In genomic region chr6:140924319-140924981, GRCm38 (mm10) we compare ENCODE assay signal across 9 mouse cellular contexts.
DNase-seq lines count a peak whose midpoint lies in the region; ATAC-seq and TF ChIP-seq lines count a peak whose summit lies in the region.
"Had no signal": no experiment of that assay in that cellular context is flagged by ENCODE, and none has a peak within 500 bp of the region (broad histone marks: within the 10 kb centered on the region; RNA-seq: fewer than 3 reads in every experiment).

No protein-coding gene starts in this region.

- H3K36me3 ChIP-seq in heart, adult 2 months (ENCODE audit: control insufficient read depth, insufficient read depth, low read length), result no peaks in the 10 kb centered on the region
- H3K36me3 ChIP-seq in embryonic facial prominence, embryonic 14.5 days (ENCODE audit: control insufficient read depth, insufficient read depth, low read length), result no peaks in the 10 kb centered on the region
- no peaks in the 10 kb centered on the region for H3K36me3 ChIP-seq in hindbrain, embryonic 14.5 days (replicated peaks; ENCODE audit: control insufficient read depth, insufficient read depth)
- no peaks in the 10 kb centered on the region for H3K36me3 ChIP-seq in midbrain, embryonic 12.5 days
- H3K36me3 ChIP-seq: heart, embryonic 15.5 days had no signal

- no peak for ATAC-seq in embryonic facial prominence, embryonic 14.5 days (ENCODE audit: low read depth)
- ATAC-seq in hindbrain, embryonic 14.5 days (ENCODE audit: low FRiP score), result peak; percentile 43; the same call in 1 of the 2 replicates
- peak; percentile 68 for ATAC-seq in midbrain, embryonic 12.5 days (ENCODE audit: low FRiP score, low read depth)

- H3K27ac ChIP-seq in heart, adult 2 months, result no peak overlapping the region
- H3K27ac ChIP-seq in embryonic facial prominence, embryonic 14.5 days (replicated peaks; ENCODE audit: low read depth, low read length), result no peak overlapping the region
- H3K27ac ChIP-seq in hindbrain, embryonic 14.5 days, result no peak overlapping the region
- no peak overlapping the region for H3K27ac ChIP-seq in left cerebral cortex, adult 2 months
- no peak overlapping the region for H3K27ac ChIP-seq in midbrain, embryonic 12.5 days (replicated peaks)
- H3K27ac ChIP-seq: heart, embryonic 15.5 days had no signal

- H3K79me2 ChIP-seq in heart, adult 2 months (replicated peaks; ENCODE audit: control insufficient read depth, insufficient read depth, low read length), result no peaks in the 10 kb centered on the region

- H3K4me3 ChIP-seq in heart, adult 2 months, result no peak overlapping the region
- no peak overlapping the region for H3K4me3 ChIP-seq in embryonic facial prominence, embryonic 14.5 days (ENCODE audit: low read depth, low read length)
- H3K4me3 ChIP-seq in hindbrain, embryonic 14.5 days (replicated peaks; ENCODE audit: low read length), result no peak overlapping the region
- no peak overlapping the region for H3K4me3 ChIP-seq in left cerebral cortex, adult 2 months
- no peak overlapping the region for H3K4me3 ChIP-seq in midbrain, embryonic 12.5 days
- H3K4me3 ChIP-seq: heart, embryonic 15.5 days had no signal

- TF ChIP-seq CTCF in heart, adult 2 months (IDR thresholded peaks at IDR 0.05), result peak; percentile 79
- TF ChIP-seq CTCF in left cerebral cortex, adult 2 months (IDR thresholded peaks at IDR 0.05), result peak; percentile 80

- no peak overlapping the region for H3K9ac ChIP-seq in heart, adult 2 months (ENCODE audit: low read depth, low read length)
- no peak overlapping the region for H3K9ac ChIP-seq in embryonic facial prominence, embryonic 14.5 days (ENCODE audit: low read depth, low read length)
- H3K9ac ChIP-seq in hindbrain, embryonic 14.5 days, result no peak overlapping the region
- no peak overlapping the region for H3K9ac ChIP-seq in midbrain, embryonic 12.5 days (replicated peaks)
- H3K9ac ChIP-seq: heart, embryonic 15.5 days had no signal

- no peaks in the 10 kb centered on the region for H3K27me3 ChIP-seq in heart, adult 2 months (ENCODE audit: control insufficient read depth, insufficient read depth, low read length)
- no peaks in the 10 kb centered on the region for H3K27me3 ChIP-seq in embryonic facial prominence, embryonic 14.5 days (replicated peaks; ENCODE audit: control insufficient read depth, insufficient read depth, low read length)
- H3K27me3 ChIP-seq in hindbrain, embryonic 14.5 days (ENCODE audit: control insufficient read depth, insufficient read depth, low read length), result no peaks in the 10 kb centered on the region
- H3K27me3 ChIP-seq in midbrain, embryonic 12.5 days, result no peaks in the 10 kb centered on the region
- H3K27me3 ChIP-seq: heart, embryonic 15.5 days had no signal

- H3K9me3 ChIP-seq in embryonic facial prominence, embryonic 14.5 days (ENCODE audit: control insufficient read depth, low read length), result no peaks in the 10 kb centered on the region
- no peaks in the 10 kb centered on the region for H3K9me3 ChIP-seq in hindbrain, embryonic 14.5 days (ENCODE audit: control insufficient read depth, low read length)
- H3K9me3 ChIP-seq in midbrain, embryonic 12.5 days, result no peaks in the 10 kb centered on the region
- H3K9me3 ChIP-seq: heart, embryonic 15.5 days had no signal

- 55% methylated on average over 12 of the region's 12 CpGs for WGBS in heart, adult 2 months
- WGBS in embryonic facial prominence, embryonic 14.5 days, result 57% methylated on average over 12 of the region's 12 CpGs
- 43% methylated on average over 12 of the region's 12 CpGs for WGBS in hindbrain, embryonic 14.5 days
- 52% methylated on average over 12 of the region's 12 CpGs for WGBS in midbrain, embryonic 12.5 days

- intact Hi-C loops in heart, adult 2 months (cut with DNase I), result loop anchor here (5.0 to 10.0 kb wide), 2 partner anchors 390 to 653 kb away; no protein-coding TSS in a partner anchor
- intact Hi-C loops in left cerebral cortex, adult 2 months (cut with DNase I), result loop anchor here (1.0 to 10.0 kb wide), 5 partner anchors 157 to 653 kb away; no protein-coding TSS in a partner anchor

- H3K4me1 ChIP-seq in heart, adult 2 months (ENCODE audit: control insufficient read depth, insufficient read depth, low read length), result no peaks in the 10 kb centered on the region
- H3K4me1 ChIP-seq in embryonic facial prominence, embryonic 14.5 days (ENCODE audit: control insufficient read depth, insufficient read depth, low read length), result no peaks in the 10 kb centered on the region
- no peaks in the 10 kb centered on the region for H3K4me1 ChIP-seq in hindbrain, embryonic 14.5 days (replicated peaks; ENCODE audit: control insufficient read depth, insufficient read depth, low read length)
- H3K4me1 ChIP-seq in midbrain, embryonic 12.5 days, result 0 out of 2 replicates have a peak, but pooled peaks cover 5% of the 10 kb centered on the region
- H3K4me1 ChIP-seq: heart, embryonic 15.5 days had no signal

- H3K4me2 ChIP-seq in embryonic facial prominence, embryonic 14.5 days (ENCODE audit: low read depth, low read length), result no peak overlapping the region
- H3K4me2 ChIP-seq in hindbrain, embryonic 14.5 days (replicated peaks), result no peak overlapping the region
- no peak overlapping the region for H3K4me2 ChIP-seq in midbrain, embryonic 12.5 days (replicated peaks)
- H3K4me2 ChIP-seq: heart, embryonic 15.5 days had no signal

- TF ChIP-seq EP300 in heart, adult 2 months (IDR thresholded peaks at IDR 0.05; ENCODE audit: insufficient read depth, low read depth, low read length), result no peak

- DNase-seq in heart, adult 2 months, result peak; percentile 39 to 50
- DNase-seq in heart, adult 11 months, result no peak
- DNase-seq in adrenal gland, postnatal 36 days, result peak; percentile 22 to 44
- DNase-seq in embryonic facial prominence, embryonic 14.5 days (ENCODE audit: low spot score), result peak; percentile 55
- peak; percentile 60 for DNase-seq in hindbrain, embryonic 14.5 days (ENCODE audit: low spot score)
- DNase-seq in left cerebral cortex, adult 2 months (ENCODE audit: extremely low spot score in 1 of 2, low spot score in 2 of 2), result peak; percentile 52 to 54
- peak; percentile 3 for DNase-seq in thymus, postnatal 25 days

- no peak for TF ChIP-seq POLR2A in heart, adult 2 months (IDR thresholded peaks at IDR 0.05; ENCODE audit: insufficient read depth, low read depth, low read length)
